Mouse (Mus musculus): ENCODE measurements at regions not wholly inside any gene's neighbourhood (a gene's known extent, or its start where the extent isn't known, plus 50 kb on each side); places are given as distances from the start of the nearest gene placed in this dataset.

GRCm38 (mm10) chr6:135627928-135628327 lies 265.6 kb downstream of the Emp1 start:
- WGBS = 63% methylated on average over 4 of the region's 4 CpGs

GRCm38 (mm10) chr6:135629236-135629635 lies 266.9 kb downstream of the Emp1 start:
- ATAC-seq (ENCODE audit: insufficient read depth, low read depth) (no peak), DNase-seq (ENCODE audit: low spot score) (no peak)
- no peak overlapping the region for H3K9ac ChIP-seq (replicated peaks; ENCODE audit: low read depth, low read length)
- no peaks in the 10 kb centered on the region for H3K27me3 ChIP-seq (ENCODE audit: control insufficient read depth, insufficient read depth, low read length)
- no peak for TF ChIP-seq EP300 (IDR thresholded peaks at IDR 0.05; ENCODE audit: low read depth)
- TF ChIP-seq CTCF (IDR thresholded peaks at IDR 0.05; ENCODE audit: low read depth) = no peak
- no peaks in the 10 kb centered on the region for H3K36me3 ChIP-seq (replicated peaks; ENCODE audit: control insufficient read depth, insufficient read depth, low read length)
- H3K27ac ChIP-seq (ENCODE audit: low read depth) = no peak overlapping the region
- no peak overlapping the region for H3K4me3 ChIP-seq (ENCODE audit: low read depth, low read length)
- WGBS = 65% methylated on average over 3 of the region's 3 CpGs
- H3K9me3 ChIP-seq (replicated peaks; ENCODE audit: control insufficient read depth, low read length) = no peaks in the 10 kb centered on the region
- no peak overlapping the region for H3K4me2 ChIP-seq (ENCODE audit: low read depth, low read length)
- H3K4me1 ChIP-seq (ENCODE audit: control insufficient read depth, insufficient read depth) = no peaks in the 10 kb centered on the region

More at GRCm38 (mm10) chr6:135627928-135628327, 265.6 kb downstream of the Emp1 start:
- Histone ChIP-seq H3K4me3 (ENCODE audit: low read depth, low read length) (no peak overlapping the region), H3K27me3 (ENCODE audit: control insufficient read depth, insufficient read depth, low read length) (no peaks in the 10 kb centered on the region), H3K9ac (replicated peaks; ENCODE audit: low read depth, low read length) (no peak overlapping the region), H3K36me3 (replicated peaks; ENCODE audit: control insufficient read depth, insufficient read depth, low read length) (no peaks in the 10 kb centered on the region), H3K27ac (ENCODE audit: low read depth) (no peak overlapping the region), H3K4me2 (ENCODE audit: low read depth, low read length) (no peak overlapping the region), H3K9me3 (replicated peaks; ENCODE audit: control insufficient read depth, low read length) (no peaks in the 10 kb centered on the region), H3K4me1 (ENCODE audit: control insufficient read depth, insufficient read depth) (no peaks in the 10 kb centered on the region)
- TF ChIP-seq CTCF (IDR thresholded peaks at IDR 0.05; ENCODE audit: low read depth) (no peak), EP300 (IDR thresholded peaks at IDR 0.05; ENCODE audit: low read depth) (no peak)
- no peak for ATAC-seq (ENCODE audit: insufficient read depth, low read depth)
- no peak for DNase-seq (ENCODE audit: low spot score)

- TF ChIP-seq EP300 (IDR thresholded peaks at IDR 0.05; ENCODE audit: low read depth) = no peak
- TF ChIP-seq CTCF (IDR thresholded peaks at IDR 0.05; ENCODE audit: low read depth) = no peak
- Histone ChIP-seq H3K36me3 (replicated peaks; ENCODE audit: control insufficient read depth, insufficient read depth, low read length) (no peaks in the 10 kb centered on the region), H3K9me3 (replicated peaks; ENCODE audit: control insufficient read depth, low read length) (no peaks in the 10 kb centered on the region), H3K27ac (ENCODE audit: low read depth) (no peak overlapping the region), H3K9ac (replicated peaks; ENCODE audit: low read depth, low read length) (no peak overlapping the region), H3K27me3 (ENCODE audit: control insufficient read depth, insufficient read depth, low read length) (no peaks in the 10 kb centered on the region), H3K4me3 (ENCODE audit: low read depth, low read length) (no peak overlapping the region), H3K4me1 (ENCODE audit: control insufficient read depth, insufficient read depth) (no peaks in the 10 kb centered on the region), H3K4me2 (ENCODE audit: low read depth, low read length) (no peak overlapping the region)
- no peak for ATAC-seq (ENCODE audit: insufficient read depth, low read depth)
- DNase-seq (ENCODE audit: low spot score) = no peak
- WGBS = 76% methylated on average over 5 of the region's 5 CpGs
Measured at GRCm38 (mm10) chr6:135632671-135633070, 270.3 kb downstream of the Emp1 start.

- H3K36me3 ChIP-seq (replicated peaks; ENCODE audit: control insufficient read depth, insufficient read depth, low read length) = no peaks in the 10 kb centered on the region
- no peaks in the 10 kb centered on the region for H3K4me1 ChIP-seq (ENCODE audit: control insufficient read depth, insufficient read depth)
- ATAC-seq (ENCODE audit: insufficient read depth, low read depth) (no peak), DNase-seq (ENCODE audit: low spot score) (no peak)
- H3K9me3 ChIP-seq (replicated peaks; ENCODE audit: control insufficient read depth, low read length) = no peaks in the 10 kb centered on the region
- no peak overlapping the region for H3K4me2 ChIP-seq (ENCODE audit: low read depth, low read length)
- no peak overlapping the region for H3K9ac ChIP-seq (replicated peaks; ENCODE audit: low read depth, low read length)
- no peak overlapping the region for H3K4me3 ChIP-seq (ENCODE audit: low read depth, low read length)
- TF ChIP-seq EP300 (IDR thresholded peaks at IDR 0.05; ENCODE audit: low read depth) = no peak
- no peak for TF ChIP-seq CTCF (IDR thresholded peaks at IDR 0.05; ENCODE audit: low read depth)
- 62% methylated on average over 8 of the region's 8 CpGs for WGBS
- no peaks in the 10 kb centered on the region for H3K27me3 ChIP-seq (ENCODE audit: control insufficient read depth, insufficient read depth, low read length)
- H3K27ac ChIP-seq (ENCODE audit: low read depth) = no peak overlapping the region
Measured at GRCm38 (mm10) chr6:135636648-135637047, 274.3 kb downstream of the Emp1 start.

- 79% methylated on average over 5 of the region's 5 CpGs for WGBS
- no peak for DNase-seq (ENCODE audit: low spot score)
- no peak overlapping the region for H3K4me3 ChIP-seq (ENCODE audit: low read depth, low read length)
Measured at GRCm38 (mm10) chr6:135642711-135643110, 280.4 kb downstream of the Emp1 start.

GRCm38 (mm10) chr6:135646177-135646576 lies 283.8 kb downstream of the Emp1 start:
- H3K4me2 ChIP-seq (ENCODE audit: low read depth, low read length) = no peak overlapping the region
- H3K4me3 ChIP-seq (ENCODE audit: low read depth, low read length) = no peak overlapping the region
- 45% methylated on average over 1 of the region's 1 CpGs for WGBS
- H3K27me3 ChIP-seq (ENCODE audit: control insufficient read depth, insufficient read depth, low read length) = no peaks in the 10 kb centered on the region
- H3K36me3 ChIP-seq (replicated peaks; ENCODE audit: control insufficient read depth, insufficient read depth, low read length) = no peaks in the 10 kb centered on the region
- H3K4me1 ChIP-seq (ENCODE audit: control insufficient read depth, insufficient read depth) = no peaks in the 10 kb centered on the region
- H3K9ac ChIP-seq (replicated peaks; ENCODE audit: low read depth, low read length) = no peak overlapping the region
- H3K9me3 ChIP-seq (replicated peaks; ENCODE audit: control insufficient read depth, low read length) = 0 out of 2 replicates have a peak, but pooled peaks cover 8% of the 10 kb centered on the region
- ATAC-seq (ENCODE audit: insufficient read depth, low read depth) (no peak), DNase-seq (ENCODE audit: low spot score) (no peak)
- no peak overlapping the region for H3K27ac ChIP-seq (ENCODE audit: low read depth)
- TF ChIP-seq CTCF (IDR thresholded peaks at IDR 0.05; ENCODE audit: low read depth) (no peak), EP300 (IDR thresholded peaks at IDR 0.05; ENCODE audit: low read depth) (no peak)

More at GRCm38 (mm10) chr6:135642711-135643110, 280.4 kb downstream of the Emp1 start:
- no peak overlapping the region for H3K4me2 ChIP-seq (ENCODE audit: low read depth, low read length)
- 0 out of 2 replicates have a peak, but pooled peaks cover 8% of the 10 kb centered on the region for H3K9me3 ChIP-seq (replicated peaks; ENCODE audit: control insufficient read depth, low read length)
- H3K36me3 ChIP-seq (replicated peaks; ENCODE audit: control insufficient read depth, insufficient read depth, low read length) = no peaks in the 10 kb centered on the region
- no peak for TF ChIP-seq EP300 (IDR thresholded peaks at IDR 0.05; ENCODE audit: low read depth)
- no peak for TF ChIP-seq CTCF (IDR thresholded peaks at IDR 0.05; ENCODE audit: low read depth)
- no peaks in the 10 kb centered on the region for H3K27me3 ChIP-seq (ENCODE audit: control insufficient read depth, insufficient read depth, low read length)
- no peaks in the 10 kb centered on the region for H3K4me1 ChIP-seq (ENCODE audit: control insufficient read depth, insufficient read depth)
- H3K27ac ChIP-seq (ENCODE audit: low read depth) = no peak overlapping the region
- H3K9ac ChIP-seq (replicated peaks; ENCODE audit: low read depth, low read length) = no peak overlapping the region
- ATAC-seq (ENCODE audit: insufficient read depth, low read depth) = no peak

All from heart, postnatal 0 days (tissue).